In genomic region chr13:59674215-59674614, GRCm38 (mm10) we compare ENCODE assay signal across 9 mouse cellular contexts. TPM values are rescaled to one million over a fixed set of nuclear protein-coding genes. Genes with fewer than 3 reads are reported as not detected.
DNase-seq lines count a peak whose midpoint lies in the region; ATAC-seq lines count a peak whose summit lies in the region.
"Had no signal": no experiment of that assay in that cellular context is flagged by ENCODE, and none has a peak within 500 bp of the region (broad histone marks: within the 10 kb centered on the region; RNA-seq: fewer than 3 reads in every experiment).

No protein-coding gene starts in this region.

- H3K27ac ChIP-seq in heart, embryonic 16.5 days (ENCODE audit: low read length): no peak overlapping the region
- H3K27ac ChIP-seq in intestine, embryonic 16.5 days (ENCODE audit: low read length): peak overlapping the region; percentile 78
- peak overlapping the region; percentile 92 for H3K27ac ChIP-seq in neural tube, embryonic 11.5 days (ENCODE audit: low read depth, low read length)

- H3K4me1 ChIP-seq in heart, embryonic 16.5 days (ENCODE audit: control insufficient read depth, insufficient read depth, low read length): peaks cover 10% of the 10 kb centered on the region
- H3K4me1 ChIP-seq in intestine, embryonic 16.5 days (ENCODE audit: control insufficient read depth, insufficient read depth, low read length): peaks cover 13% of the 10 kb centered on the region
- H3K4me1 ChIP-seq in neural tube, embryonic 11.5 days (ENCODE audit: control insufficient read depth, insufficient read depth, low read length): peaks cover 12% of the 10 kb centered on the region

- peak overlapping the region; percentile 80 for H3K4me2 ChIP-seq in heart, embryonic 16.5 days (ENCODE audit: low read depth, low read length)
- H3K4me2 ChIP-seq in intestine, embryonic 16.5 days (ENCODE audit: low read depth, low read length): peak overlapping the region; percentile 78
- peak overlapping the region; percentile 52 for H3K4me2 ChIP-seq in neural tube, embryonic 11.5 days (ENCODE audit: low read depth)

- WGBS in heart, embryonic 16.5 days: 39% methylated on average over 3 of the region's 3 CpGs
- WGBS in intestine, embryonic 16.5 days: 14% methylated on average over 3 of the region's 3 CpGs
- WGBS in neural tube, embryonic 11.5 days: 1% methylated on average over 3 of the region's 3 CpGs

- DNase-seq in heart, postnatal 4 days: no peak
- peak; percentile 70 for DNase-seq in embryo, embryonic 9.5 days (ENCODE audit: extremely low spot score)
- peak; percentile 58 for DNase-seq in neural tube, embryonic 11.5 days (ENCODE audit: low spot score)
- DNase-seq in spleen, postnatal 36 days (ENCODE audit: low spot score in 2 of 2): no peak
- no peak for DNase-seq in cerebellum, postnatal 4 days (ENCODE audit: low spot score in 2 of 2)
- DNase-seq in adrenal gland, adult 8-10 months: no peak

- ATAC-seq in heart, embryonic 16.5 days (replicated peaks; ENCODE audit: extremely low read depth, insufficient read depth, low FRiP score): no peak
- peak; percentile 25; the same call in 1 of the 2 replicates for ATAC-seq in intestine, embryonic 16.5 days
- ATAC-seq in neural tube, embryonic 11.5 days (ENCODE audit: insufficient read depth, low FRiP score, low TSS enrichment): peak; percentile 60; the same call in 1 of the 2 replicates

- H3K4me3 ChIP-seq in heart, embryonic 16.5 days (ENCODE audit: low read length): peak overlapping the region; percentile 63
- peak overlapping the region; percentile 84 for H3K4me3 ChIP-seq in intestine, embryonic 16.5 days (ENCODE audit: low read length)
- peak overlapping the region; percentile 77 for H3K4me3 ChIP-seq in neural tube, embryonic 11.5 days (ENCODE audit: low read depth, low read length)

- H3K9ac ChIP-seq in heart, embryonic 16.5 days (ENCODE audit: low read length): peak overlapping the region; percentile 71
- peak overlapping the region; percentile 84 for H3K9ac ChIP-seq in intestine, embryonic 16.5 days (ENCODE audit: low read depth, low read length)
- peak overlapping the region; percentile 95 for H3K9ac ChIP-seq in neural tube, embryonic 11.5 days (ENCODE audit: low read length)

- H3K9me3 ChIP-seq in heart, embryonic 16.5 days (replicated peaks; ENCODE audit: control insufficient read depth, low read length): no peaks in the 10 kb centered on the region
- H3K9me3 ChIP-seq in intestine, embryonic 16.5 days (ENCODE audit: control insufficient read depth, low read length): no peaks in the 10 kb centered on the region
- H3K9me3 ChIP-seq in neural tube, embryonic 11.5 days (ENCODE audit: control insufficient read depth, low read length): no peaks in the 10 kb centered on the region

- H3K27me3 ChIP-seq in heart, embryonic 16.5 days (ENCODE audit: control insufficient read depth, insufficient read depth, low read length): no peaks in the 10 kb centered on the region
- H3K27me3 ChIP-seq in intestine, embryonic 16.5 days (replicated peaks; ENCODE audit: control insufficient read depth, insufficient read depth, low read length): no peaks in the 10 kb centered on the region
- H3K27me3 ChIP-seq in neural tube, embryonic 11.5 days (ENCODE audit: control insufficient read depth, insufficient read depth, low read length): no peaks in the 10 kb centered on the region
- H3K27me3 ChIP-seq: Patski had no signal

- H3K36me3 ChIP-seq in heart, embryonic 16.5 days (ENCODE audit: control insufficient read depth, insufficient read depth): no peaks in the 10 kb centered on the region; the same call in 1 of the 2 replicates
- H3K36me3 ChIP-seq in intestine, embryonic 16.5 days (ENCODE audit: control insufficient read depth, insufficient read depth, low read length): no peaks in the 10 kb centered on the region
- no peaks in the 10 kb centered on the region for H3K36me3 ChIP-seq in neural tube, embryonic 11.5 days (ENCODE audit: control insufficient read depth, insufficient read depth, low read length)

RNA-seq across cellular contexts. Expression of gene Golm1, which starts 1.4 kb away (rescaled TPM):
- polyA plus RNA-seq in heart, embryonic 16.5 days (2015; fragmentation: Nextera tagmentation; extraction: Ambion mirVana): 39.2 and 42.4 TPM in 2 replicates
- 10 to 100 TPM; 29.0 to 31.5 TPM for total RNA-seq in heart, postnatal 4 days (2021)
- 85.4 and 90.4 TPM in 2 replicates for polyA plus RNA-seq in intestine, embryonic 16.5 days (2015; fragmentation: Nextera tagmentation; extraction: Ambion mirVana)
- 138 and 142 TPM in 2 replicates for polyA plus RNA-seq in neural tube, embryonic 11.5 days (2014; fragmentation: Nextera tagmentation; extraction: Ambion mirVana)
- total RNA-seq in adrenal gland, adult 8-10 months (2022): 10 to 100 TPM in 1 of 4 experiments, 1 to 10 TPM in 3; 7.1 to 10.2 (median 8.1) TPM

RNA-seq across cellular contexts. Expression of gene 4921517D22Rik, which starts 19.7 kb away (rescaled TPM):
- not detected in 2 replicates for polyA plus RNA-seq in heart, embryonic 16.5 days (2015; fragmentation: Nextera tagmentation; extraction: Ambion mirVana)
- not detected for total RNA-seq in heart, postnatal 4 days (2021)
- not detected in 2 replicates for polyA plus RNA-seq in intestine, embryonic 16.5 days (2015; fragmentation: Nextera tagmentation; extraction: Ambion mirVana)
- not detected in 2 replicates for polyA plus RNA-seq in neural tube, embryonic 11.5 days (2014; fragmentation: Nextera tagmentation; extraction: Ambion mirVana)
- not detected for total RNA-seq in adrenal gland, adult 8-10 months (2022)
- polyA plus RNA-seq: Patski had no signal

RNA-seq across cellular contexts. Expression of gene Spata31d1a, which starts 35.9 kb away (rescaled TPM):
- polyA plus RNA-seq in heart, embryonic 16.5 days (2015; fragmentation: Nextera tagmentation; extraction: Ambion mirVana): not detected in 2 replicates
- not detected for total RNA-seq in heart, postnatal 4 days (2021)
- polyA plus RNA-seq in intestine, embryonic 16.5 days (2015; fragmentation: Nextera tagmentation; extraction: Ambion mirVana): not detected in 2 replicates
- polyA plus RNA-seq in neural tube, embryonic 11.5 days (2014; fragmentation: Nextera tagmentation; extraction: Ambion mirVana): 0.04 TPM in 1 of 2 replicates, not detected in the other
- total RNA-seq in adrenal gland, adult 8-10 months (2022): not detected

RNA-seq across cellular contexts. Expression of gene Spata31d1b, which starts 37.9 kb away (rescaled TPM):
- polyA plus RNA-seq in heart, embryonic 16.5 days (2015; fragmentation: Nextera tagmentation; extraction: Ambion mirVana): not detected in 2 replicates
- total RNA-seq in heart, postnatal 4 days (2021): not detected
- not detected in 2 replicates for polyA plus RNA-seq in intestine, embryonic 16.5 days (2015; fragmentation: Nextera tagmentation; extraction: Ambion mirVana)
- polyA plus RNA-seq in neural tube, embryonic 11.5 days (2014; fragmentation: Nextera tagmentation; extraction: Ambion mirVana): not detected in 2 replicates
- not detected for total RNA-seq in adrenal gland, adult 8-10 months (2022)
- polyA plus RNA-seq: Patski had no signal

RNA-seq across cellular contexts. Expression of gene Spata31d1d, which starts 57.3 kb away (rescaled TPM):
- not detected in 2 replicates for polyA plus RNA-seq in heart, embryonic 16.5 days (2015; fragmentation: Nextera tagmentation; extraction: Ambion mirVana)
- total RNA-seq in heart, postnatal 4 days (2021): not detected
- polyA plus RNA-seq in intestine, embryonic 16.5 days (2015; fragmentation: Nextera tagmentation; extraction: Ambion mirVana): not detected in 2 replicates
- not detected in 2 replicates for polyA plus RNA-seq in neural tube, embryonic 11.5 days (2014; fragmentation: Nextera tagmentation; extraction: Ambion mirVana)
- not detected for total RNA-seq in adrenal gland, adult 8-10 months (2022)
- polyA plus RNA-seq: Patski had no signal

Comparison
In these comparisons a context has a peak if more than half of its experiments do, and no peak if none do; other contexts are left out.
1. DNase-seq: peak in embryo, embryonic 9.5 days (single experiment) and neural tube, embryonic 11.5 days (single experiment); none in heart, postnatal 4 days (single experiment), spleen, postnatal 36 days (0 of 2), cerebellum, postnatal 4 days (0 of 2) and adrenal gland, adult 8-10 months (single experiment).
2. Peak in every context shown above with its lines, with median percentiles within 50 percentile points of each other: H3K4me2 ChIP-seq, H3K4me3 ChIP-seq and H3K9ac ChIP-seq.